Mouse (Mus musculus): ENCODE results near the gene Il1rapl2.

DNA sequence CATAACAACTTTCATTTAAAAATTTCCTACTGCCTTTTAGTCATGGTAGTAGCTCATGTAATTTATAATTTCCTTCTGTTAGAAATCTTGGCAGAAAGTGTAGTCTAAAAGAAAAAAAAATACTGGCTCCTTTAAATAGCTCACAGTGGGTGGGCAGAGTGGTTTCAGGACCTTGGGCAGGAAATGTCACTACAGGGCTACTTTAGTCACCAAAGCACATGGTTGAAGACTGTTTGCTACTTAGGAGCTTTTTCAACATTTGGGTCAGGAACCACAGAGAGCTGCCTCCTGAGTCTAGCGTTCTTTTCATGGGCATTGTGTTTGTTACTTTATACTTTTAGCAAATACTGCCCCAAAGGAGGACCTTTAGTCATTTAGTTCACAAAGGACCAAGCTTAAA lies 12.2 kb downstream of the Il1rapl2 start:
- TF ChIP-seq CTCF (conservative IDR thresholded peaks at IDR 0.05; ENCODE audit: low read length), result no peak
- TF ChIP-seq NANOG (IDR thresholded peaks at IDR 0.05; ENCODE audit: borderline replicate concordance, low read length), result no peak
- no peak for TF ChIP-seq POU5F1 (IDR thresholded peaks at IDR 0.05; ENCODE audit: borderline replicate concordance, low read length)

All from E14TG2a.4 (cell line).